Mouse (Mus musculus): Measurements from ENCODE around the gene Iqck. TPM values are rescaled to one million over a fixed set of nuclear protein-coding genes. Genes with fewer than 3 reads are reported as not detected.
A peak's percentile ranks its signal among the peaks of the same experiment; 100 is the strongest.

Gene Iqck
- polyA plus RNA-seq, 1 experiment from 2014 or later = 3.7 TPM

- no peak for ATAC-seq (ENCODE audit: low read depth)
- Histone ChIP-seq H3K4me1 (replicated peaks; ENCODE audit: control insufficient read depth, insufficient read depth, low read length) (no peaks in the 10 kb centered on the region), H3K36me3 (ENCODE audit: control insufficient read depth, insufficient read depth, low read length) (no peaks in the 10 kb centered on the region)
These were observed 24.0 kb downstream of the Iqck start for GRCm38 (mm10) chr7:118879466-118880029.

DNA sequence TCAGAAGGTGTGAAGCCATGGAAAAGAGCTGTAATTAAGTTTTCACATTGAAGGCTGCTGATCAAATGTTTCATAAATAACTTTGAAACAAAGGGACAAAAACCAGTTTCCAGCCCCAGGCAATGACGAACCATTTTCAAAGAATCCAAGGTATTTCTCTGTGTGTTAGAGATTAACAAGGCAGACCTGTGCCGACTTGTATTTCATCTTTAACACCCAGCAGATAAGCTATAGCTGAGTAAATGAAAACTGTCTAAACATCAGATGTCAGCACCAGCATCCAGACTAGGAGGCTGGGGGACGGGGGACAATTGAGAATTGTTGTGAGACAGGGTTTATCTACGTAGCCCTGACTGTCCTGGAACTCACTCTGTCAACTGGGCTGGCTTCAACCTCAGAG lies 28.4 kb downstream of the Iqck start:
- WGBS = 46% methylated on average over 4 of the region's 4 CpGs
- Histone ChIP-seq H3K4me3 (ENCODE audit: low read length) (no peak overlapping the region), H3K9ac (ENCODE audit: low read length) (no peak overlapping the region), H3K4me2 (ENCODE audit: low read depth, low read length) (no peak overlapping the region), H3K27me3 (ENCODE audit: control insufficient read depth, insufficient read depth, low read depth, low read length) (no peaks in the 10 kb centered on the region), H3K9me3 (ENCODE audit: control insufficient read depth, low read length) (no peaks in the 10 kb centered on the region), H3K27ac (ENCODE audit: low read length) (no peak overlapping the region), H3K36me3 (ENCODE audit: control insufficient read depth, insufficient read depth, low read length) (no peaks in the 10 kb centered on the region), H3K4me1 (replicated peaks; ENCODE audit: control insufficient read depth, insufficient read depth, low read length) (peaks cover 7% of the 10 kb centered on the region; the same call in 1 of the 2 replicates)
- ATAC-seq (ENCODE audit: low read depth) = no peak

More at GRCm38 (mm10) chr7:118879466-118880029, 24.0 kb downstream of the Iqck start:
- WGBS = 89% methylated on average over 3 of the region's 3 CpGs
- Histone ChIP-seq H3K9me3 (ENCODE audit: control insufficient read depth, low read length) (no peaks in the 10 kb centered on the region), H3K27ac (ENCODE audit: low read length) (no peak overlapping the region), H3K4me3 (ENCODE audit: low read length) (no peak overlapping the region), H3K9ac (ENCODE audit: low read length) (no peak overlapping the region), H3K4me2 (ENCODE audit: low read depth, low read length) (no peak overlapping the region), H3K27me3 (ENCODE audit: control insufficient read depth, insufficient read depth, low read depth, low read length) (no peaks in the 10 kb centered on the region)

DNA sequence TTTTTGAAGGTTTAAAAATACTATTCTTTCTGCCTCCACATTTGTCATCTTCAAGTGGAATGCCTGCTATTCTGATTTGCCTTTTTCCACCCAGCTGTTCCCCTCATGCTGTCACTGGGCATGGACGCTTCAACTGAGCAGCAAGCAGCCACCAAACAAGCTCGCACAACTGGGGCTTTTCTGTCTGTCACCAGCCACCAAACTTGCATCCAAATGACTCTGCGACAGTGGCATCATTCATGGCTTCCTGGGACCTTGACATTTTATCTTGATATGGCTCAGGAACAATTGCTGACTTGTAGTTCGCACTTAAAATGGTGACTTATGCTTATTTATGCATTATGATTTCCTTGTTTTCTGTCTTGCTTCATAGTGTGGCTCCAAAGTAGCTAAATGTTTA lies 29.4 kb downstream of the Iqck start:
- H3K9me3 ChIP-seq (ENCODE audit: control insufficient read depth, low read length) = no peaks in the 10 kb centered on the region
- WGBS = 76% methylated on average over 4 of the region's 4 CpGs
- H3K9ac ChIP-seq (ENCODE audit: low read length) = no peak overlapping the region
- no peaks in the 10 kb centered on the region for H3K27me3 ChIP-seq (ENCODE audit: control insufficient read depth, insufficient read depth, low read depth, low read length)
- no peaks in the 10 kb centered on the region for H3K36me3 ChIP-seq (ENCODE audit: control insufficient read depth, insufficient read depth, low read length)
- no peak for ATAC-seq (ENCODE audit: low read depth)
- no peak overlapping the region for H3K27ac ChIP-seq (ENCODE audit: low read length)
- H3K4me1 ChIP-seq (replicated peaks; ENCODE audit: control insufficient read depth, insufficient read depth, low read length) = peaks cover 7% of the 10 kb centered on the region; the same call in 1 of the 2 replicates
- no peak overlapping the region for H3K4me2 ChIP-seq (ENCODE audit: low read depth, low read length)
- H3K4me3 ChIP-seq (ENCODE audit: low read length) = no peak overlapping the region

- no peak overlapping the region for H3K9ac ChIP-seq (ENCODE audit: low read length)
- H3K4me1 ChIP-seq (replicated peaks; ENCODE audit: control insufficient read depth, insufficient read depth, low read length) = peaks cover 7% of the 10 kb centered on the region; the same call in 1 of the 2 replicates
- H3K27ac ChIP-seq (ENCODE audit: low read length) = peak overlapping the region; percentile 87
- H3K36me3 ChIP-seq (ENCODE audit: control insufficient read depth, insufficient read depth, low read length) = no peaks in the 10 kb centered on the region
- no peak overlapping the region for H3K4me3 ChIP-seq (ENCODE audit: low read length)
- H3K9me3 ChIP-seq (ENCODE audit: control insufficient read depth, low read length) = no peaks in the 10 kb centered on the region
- no peak overlapping the region for H3K4me2 ChIP-seq (ENCODE audit: low read depth, low read length)
- no peaks in the 10 kb centered on the region for H3K27me3 ChIP-seq (ENCODE audit: control insufficient read depth, insufficient read depth, low read depth, low read length)
- 51% methylated on average over 6 of the region's 6 CpGs for WGBS
- ATAC-seq (ENCODE audit: low read depth) = peak; percentile 85
These were observed 31.9 kb downstream of the Iqck start for GRCm38 (mm10) chr7:118887303-118888055.

GRCm38 (mm10) chr7:118889046-118889680 lies 33.6 kb downstream of the Iqck start:
- Histone ChIP-seq H3K4me2 (ENCODE audit: low read depth, low read length) (no peak overlapping the region), H3K9me3 (ENCODE audit: control insufficient read depth, low read length) (no peaks in the 10 kb centered on the region), H3K36me3 (ENCODE audit: control insufficient read depth, insufficient read depth, low read length) (no peaks in the 10 kb centered on the region), H3K4me3 (ENCODE audit: low read length) (no peak overlapping the region), H3K9ac (ENCODE audit: low read length) (no peak overlapping the region), H3K4me1 (replicated peaks; ENCODE audit: control insufficient read depth, insufficient read depth, low read length) (peaks cover 7% of the 10 kb centered on the region; the same call in 1 of the 2 replicates), H3K27me3 (ENCODE audit: control insufficient read depth, insufficient read depth, low read depth, low read length) (no peaks in the 10 kb centered on the region), H3K27ac (ENCODE audit: low read length) (peak overlapping the region; percentile 66; the same call in 1 of the 2 replicates)
- 6% methylated on average over 3 of the region's 3 CpGs for WGBS
- peak; percentile 47 for ATAC-seq (ENCODE audit: low read depth)

GRCm38 (mm10) chr7:118895469-118896450 lies 40.2 kb downstream of the Iqck start:
- no peaks in the 10 kb centered on the region for H3K9me3 ChIP-seq (ENCODE audit: control insufficient read depth, low read length)
- H3K27me3 ChIP-seq (ENCODE audit: control insufficient read depth, insufficient read depth, low read depth, low read length) = no peaks in the 10 kb centered on the region
- peaks cover 9% of the 10 kb centered on the region for H3K4me1 ChIP-seq (replicated peaks; ENCODE audit: control insufficient read depth, insufficient read depth, low read length)
- no peak overlapping the region for H3K9ac ChIP-seq (ENCODE audit: low read length)
- peak; percentile 47; the same call in 1 of the 2 replicates for ATAC-seq (ENCODE audit: low read depth)
- 39% methylated on average over 10 of the region's 10 CpGs for WGBS
- no peak overlapping the region for H3K4me3 ChIP-seq (ENCODE audit: low read length)
- peak overlapping the region; percentile 32; the same call in 1 of the 2 replicates for H3K27ac ChIP-seq (ENCODE audit: low read length)
- H3K4me2 ChIP-seq (ENCODE audit: low read depth, low read length) = no peak overlapping the region
- no peaks in the 10 kb centered on the region for H3K36me3 ChIP-seq (ENCODE audit: control insufficient read depth, insufficient read depth, low read length)

- Histone ChIP-seq H3K9ac (ENCODE audit: low read length) (no peak overlapping the region), H3K27ac (ENCODE audit: low read length) (no peak overlapping the region), H3K36me3 (ENCODE audit: control insufficient read depth, insufficient read depth, low read length) (no peaks in the 10 kb centered on the region), H3K4me2 (ENCODE audit: low read depth, low read length) (no peak overlapping the region), H3K27me3 (ENCODE audit: control insufficient read depth, insufficient read depth, low read depth, low read length) (no peaks in the 10 kb centered on the region), H3K4me3 (ENCODE audit: low read length) (no peak overlapping the region), H3K4me1 (replicated peaks; ENCODE audit: control insufficient read depth, insufficient read depth, low read length) (peaks cover 16% of the 10 kb centered on the region), H3K9me3 (ENCODE audit: control insufficient read depth, low read length) (no peaks in the 10 kb centered on the region)
- no peak for ATAC-seq (ENCODE audit: low read depth)
These were observed 42.5 kb downstream of the Iqck start for GRCm38 (mm10) chr7:118898063-118898462.

- Histone ChIP-seq H3K4me1 (replicated peaks; ENCODE audit: control insufficient read depth, insufficient read depth, low read length) (peaks cover 19% of the 10 kb centered on the region), H3K27ac (ENCODE audit: low read length) (no peak overlapping the region), H3K9ac (ENCODE audit: low read length) (no peak overlapping the region), H3K27me3 (ENCODE audit: control insufficient read depth, insufficient read depth, low read depth, low read length) (no peaks in the 10 kb centered on the region), H3K4me2 (ENCODE audit: low read depth, low read length) (no peak overlapping the region), H3K9me3 (ENCODE audit: control insufficient read depth, low read length) (no peaks in the 10 kb centered on the region), H3K4me3 (ENCODE audit: low read length) (no peak overlapping the region), H3K36me3 (ENCODE audit: control insufficient read depth, insufficient read depth, low read length) (no peaks in the 10 kb centered on the region)
- 76% methylated on average over 2 of the region's 2 CpGs for WGBS
- ATAC-seq (ENCODE audit: low read depth) = no peak
These were observed 44.5 kb downstream of the Iqck start for GRCm38 (mm10) chr7:118900090-118900489.

All from lung, embryonic 16.5 days (tissue).